Mouse (Mus musculus) effector memory CD4-positive, alpha-beta T cell, adult 5 months (primary cell): ENCODE results near the gene Gm11554. TPM values are rescaled to one million over a fixed set of nuclear protein-coding genes. Genes with fewer than 3 reads are reported as not detected.

Experiments used
- polyA plus RNA-seq: library from polyadenylated mRNA; unstranded; fragments of 100-300 nt; shearing (Covaris generic); gene quantifications from one replicate; pipeline ENCODE4 v1.2.1, GENCODE M21; 2017

Gene Gm11554
- not detected for polyA plus RNA-seq

DNA sequence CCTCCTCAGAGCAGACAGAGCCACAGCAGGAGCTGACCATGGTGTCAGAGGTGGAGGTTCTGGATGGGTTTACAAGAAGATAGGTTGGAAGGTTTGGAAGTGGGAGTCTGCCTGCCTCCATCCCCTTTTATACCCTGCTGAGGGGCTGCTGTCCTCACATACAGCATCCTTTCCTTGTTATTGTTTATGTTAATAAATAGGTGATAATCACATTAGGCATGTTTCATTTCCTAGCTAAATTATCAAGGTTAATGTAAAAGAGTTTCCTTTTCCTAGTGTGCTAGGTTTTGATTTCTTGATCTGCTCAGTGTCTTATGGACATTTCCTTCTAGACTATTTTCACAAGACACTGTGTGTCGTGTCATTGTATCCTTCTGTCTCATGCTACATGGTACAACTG, at the start of gene Gm11554:
Gene Gm11554 (minus strand): TSS at position 101 of the 400 bp plus-strand sequence.

DNA sequence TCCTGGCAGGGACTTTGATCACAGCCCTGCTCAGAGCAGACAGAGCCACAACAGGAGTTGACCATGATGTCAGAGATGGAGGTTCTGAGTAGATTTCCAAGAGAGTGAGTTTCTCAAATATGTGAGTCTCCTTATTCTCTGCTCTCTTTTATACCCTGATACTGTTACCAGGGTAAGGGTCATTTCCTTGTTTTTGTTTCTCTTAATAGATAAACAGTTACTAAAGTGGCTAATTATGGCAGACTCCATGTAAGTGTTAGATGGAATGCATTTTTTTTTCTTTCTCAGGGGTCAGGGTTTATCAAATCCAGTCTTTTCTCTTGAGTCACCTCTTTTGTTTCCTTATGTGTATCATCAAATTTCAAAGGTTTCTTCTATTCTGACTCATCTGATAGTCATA, 47.3 kb upstream of the Gm11554 start, which contains the start of gene Krtap4-16:
Gene Krtap4-16 (minus strand): TSS at position 101 of the 400 bp plus-strand sequence.

DNA sequence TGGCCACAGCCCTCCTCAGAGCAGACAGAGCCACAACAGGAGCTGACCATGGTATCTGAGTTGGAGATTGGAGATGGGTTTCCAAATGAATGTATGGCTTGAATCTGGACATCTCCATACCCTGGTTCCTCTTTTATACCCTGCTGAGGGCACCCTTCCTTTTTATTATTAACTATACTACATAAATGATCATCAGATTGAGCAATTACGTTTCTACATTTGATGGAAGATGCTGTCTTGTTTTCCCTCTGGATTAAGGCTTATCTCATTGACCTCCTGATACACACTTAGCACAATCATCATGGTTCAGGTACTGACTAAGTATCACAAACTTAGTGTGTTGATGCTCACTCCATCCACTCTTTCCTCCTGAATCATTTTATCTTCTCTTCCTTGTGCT, 33.7 kb upstream of the Gm11554 start, which contains the start of gene 2300003K06Rik:
Gene 2300003K06Rik (minus strand): TSS at position 101 of the 400 bp plus-strand sequence.

DNA sequence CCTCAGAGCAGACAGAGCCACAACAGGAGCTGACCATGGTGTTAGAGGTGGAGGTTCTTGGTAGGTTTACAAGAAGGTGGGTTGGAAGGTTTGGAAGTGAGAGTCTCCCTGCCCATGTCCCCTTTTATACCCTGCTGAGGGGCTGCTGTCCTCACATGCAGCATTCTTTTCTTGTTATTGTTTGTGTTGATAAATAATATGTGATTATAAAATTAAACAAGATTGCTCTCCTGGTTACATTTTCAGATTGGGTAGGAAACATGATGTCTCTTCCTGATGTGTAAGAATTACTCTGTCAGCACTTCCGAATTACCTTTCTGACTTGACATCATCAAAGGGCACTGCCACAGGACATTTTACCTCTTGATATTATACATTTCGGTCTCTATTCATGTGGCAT, 11.3 kb upstream of the Gm11554 start, which contains the start of gene Gm11564:
Gene Gm11564 (minus strand): TSS at position 101 of the 400 bp plus-strand sequence.

DNA sequence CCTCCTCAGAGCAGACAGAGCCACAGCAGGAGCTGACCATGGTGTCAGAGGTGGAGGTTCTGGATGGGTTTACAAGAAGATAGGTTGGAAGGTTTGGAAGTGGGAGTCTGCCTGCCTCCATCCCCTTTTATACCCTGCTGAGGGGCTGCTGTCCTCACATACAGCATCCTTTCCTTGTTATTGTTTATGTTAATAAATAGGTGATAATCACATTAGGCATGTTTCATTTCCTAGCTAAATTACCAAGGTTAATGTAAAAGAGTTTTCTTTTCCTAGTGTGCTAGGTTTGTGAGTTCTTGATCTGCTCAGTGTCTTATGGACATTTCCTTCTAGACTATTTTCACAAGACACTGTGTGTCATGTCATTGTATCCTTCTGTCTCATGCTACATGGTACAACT, 5.5 kb upstream of the Gm11554 start, which contains the start of gene Krtap4-13:
Gene Krtap4-13 (minus strand): TSS at position 101 of the 400 bp plus-strand sequence.

DNA sequence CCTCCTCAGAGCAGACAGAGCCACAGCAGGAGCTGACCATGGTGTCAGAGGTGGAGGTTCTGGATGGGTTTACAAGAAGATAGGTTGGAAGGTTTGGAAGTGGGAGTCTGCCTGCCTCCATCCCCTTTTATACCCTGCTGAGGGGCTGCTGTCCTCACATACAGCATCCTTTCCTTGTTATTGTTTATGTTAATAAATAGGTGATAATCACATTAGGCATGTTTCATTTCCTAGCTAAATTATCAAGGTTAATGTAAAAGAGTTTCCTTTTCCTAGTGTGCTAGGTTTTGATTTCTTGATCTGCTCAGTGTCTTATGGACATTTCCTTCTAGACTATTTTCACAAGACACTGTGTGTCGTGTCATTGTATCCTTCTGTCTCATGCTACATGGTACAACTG, 5.4 kb downstream of the Gm11554 start, which contains the start of gene Gm11569:
Gene Gm11569 (minus strand): TSS at position 101 of the 400 bp plus-strand sequence.

DNA sequence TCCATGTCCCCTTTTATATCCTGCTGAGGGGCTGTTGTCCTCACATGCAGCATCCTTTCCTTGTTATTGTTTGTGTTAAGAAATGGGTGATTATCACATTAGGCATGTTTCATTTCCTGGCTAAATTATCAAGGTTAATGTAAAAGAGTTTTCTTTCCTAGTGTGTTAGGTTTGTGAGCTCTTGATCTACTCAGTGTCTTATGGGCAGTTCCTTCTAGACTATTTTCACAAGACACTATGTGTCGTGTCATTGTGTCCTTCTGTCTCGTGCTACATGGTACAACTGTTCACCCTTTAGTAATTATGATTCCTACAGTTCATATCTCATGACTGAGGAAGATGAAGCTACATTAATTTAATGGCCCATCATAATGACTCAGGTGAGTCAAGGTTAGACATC, 10.9 kb downstream of the Gm11554 start, which contains the start of gene Gm11596:
Gene Gm11596 (minus strand): TSS at position 101 of the 400 bp plus-strand sequence.

DNA sequence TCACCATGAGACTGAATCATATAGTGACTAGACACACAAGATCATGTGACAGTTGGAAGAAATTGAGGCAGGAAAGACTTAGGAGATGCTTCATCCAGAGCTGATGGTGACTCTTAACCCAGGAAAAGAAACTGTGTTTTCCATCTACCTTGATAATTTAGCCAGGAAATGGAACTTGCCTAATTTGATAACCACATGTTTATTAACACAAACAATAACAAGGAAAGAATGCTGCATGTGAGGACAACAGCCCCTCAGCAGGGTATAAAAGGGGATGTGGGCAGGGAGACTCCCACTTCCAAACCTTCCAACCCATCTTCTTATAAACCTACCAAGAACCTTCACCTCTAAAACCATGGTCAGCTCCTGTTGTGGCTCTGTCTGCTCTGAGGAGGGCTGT, 19.3 kb downstream of the Gm11554 start, which contains the start of gene Krtap4-9:
Gene Krtap4-9 (plus strand): TSS at position 301 of the 400 bp plus-strand sequence.

DNA sequence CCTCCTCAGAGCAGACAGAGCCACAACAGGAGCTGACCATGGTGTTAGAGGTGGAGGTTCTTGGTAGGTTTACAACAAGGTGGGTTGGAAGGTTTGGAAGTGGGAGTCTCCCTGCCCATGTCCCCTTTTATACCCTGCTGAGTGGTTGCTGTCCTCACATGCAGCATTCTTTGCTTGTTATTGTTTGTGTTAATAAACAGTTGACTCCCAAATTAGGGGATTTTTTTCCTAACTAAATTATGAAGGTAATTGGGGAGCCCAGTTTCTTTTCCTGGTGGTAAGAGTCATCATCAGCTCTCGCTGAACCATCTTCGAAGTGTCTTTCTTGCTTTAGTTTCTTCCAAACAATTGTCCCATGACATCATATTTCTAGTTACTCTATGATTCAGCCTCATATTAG, 23.6 kb downstream of the Gm11554 start, which contains the start of gene Krtap4-8:
Gene Krtap4-8 (minus strand): TSS at position 101 of the 400 bp plus-strand sequence.

DNA sequence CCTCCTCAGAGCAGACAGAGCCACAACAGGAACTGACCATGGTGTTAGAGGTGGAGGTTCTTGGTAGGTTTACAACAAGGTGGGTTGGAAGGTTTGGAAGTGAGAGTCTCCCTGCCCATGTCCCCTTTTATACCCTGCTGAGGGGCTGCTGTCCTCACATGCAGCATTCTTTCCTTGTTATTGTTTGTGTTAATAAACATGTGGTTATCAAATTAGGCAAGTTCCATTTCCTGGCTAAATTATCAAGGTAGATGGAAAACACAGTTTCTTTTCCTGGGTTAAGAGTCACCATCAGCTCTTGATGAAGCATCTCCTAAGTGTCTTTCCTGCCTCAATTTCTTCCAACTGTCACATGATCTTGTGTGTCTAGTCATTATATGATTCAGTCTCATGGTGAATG, 31.4 kb downstream of the Gm11554 start, which contains the start of gene Gm11595:
Gene Gm11595 (minus strand): TSS at position 101 of the 400 bp plus-strand sequence.

Other genes with a start within 250 kb of the Gm11554 start
- not detected for gene Krtap3-2, start 247.6 kb downstream of the Gm11554 start, polyA plus RNA-seq
- gene Gm11939, start 245.0 kb downstream of the Gm11554 start, polyA plus RNA-seq: not detected
- gene Krtap3-1, start 237.8 kb downstream of the Gm11554 start, polyA plus RNA-seq: not detected
- gene Krtap1-5, start 223.4 kb downstream of the Gm11554 start, polyA plus RNA-seq: not detected
- gene Krtap1-4, start 220.8 kb downstream of the Gm11554 start, polyA plus RNA-seq: not detected
- gene Krtap1-3, start 213.1 kb downstream of the Gm11554 start, polyA plus RNA-seq: not detected
- gene Krtap9-3, start 206.3 kb downstream of the Gm11554 start, polyA plus RNA-seq: not detected
- not detected for gene Gm11938, start 201.1 kb downstream of the Gm11554 start, polyA plus RNA-seq
- gene Gm11937, start 194.3 kb downstream of the Gm11554 start, polyA plus RNA-seq: not detected
- not detected for gene Krtap2-4, start 189.6 kb downstream of the Gm11554 start, polyA plus RNA-seq
- gene Gm11562, start 184.0 kb downstream of the Gm11554 start, polyA plus RNA-seq: not detected
- gene Krtap4-1, start 176.2 kb downstream of the Gm11554 start, polyA plus RNA-seq: not detected
- not detected for gene Krtap4-2, start 169.4 kb downstream of the Gm11554 start, polyA plus RNA-seq
- not detected for gene Krtap4-7, start 160.4 kb downstream of the Gm11554 start, polyA plus RNA-seq
- gene Gm11555, start 154.2 kb downstream of the Gm11554 start, polyA plus RNA-seq: not detected
- not detected for gene Gm11563, start 145.5 kb downstream of the Gm11554 start, polyA plus RNA-seq
- not detected for gene Krtap4-6, start 138.5 kb downstream of the Gm11554 start, polyA plus RNA-seq
- not detected for gene Gm14190, start 113.7 kb downstream of the Gm11554 start, polyA plus RNA-seq
- gene Gm14180, start 70.2 kb downstream of the Gm11554 start, polyA plus RNA-seq: not detected
- not detected for gene Gm11595, start 31.5 kb downstream of the Gm11554 start, polyA plus RNA-seq
- gene Krtap4-8, start 23.7 kb downstream of the Gm11554 start, polyA plus RNA-seq: not detected
- not detected for gene Krtap4-9, start 19.2 kb downstream of the Gm11554 start, polyA plus RNA-seq
- not detected for gene Gm11596, start 11.0 kb downstream of the Gm11554 start, polyA plus RNA-seq
- not detected for gene Gm11569, start 5.5 kb downstream of the Gm11554 start, polyA plus RNA-seq
- gene Krtap4-13, start 5.4 kb upstream of the Gm11554 start, polyA plus RNA-seq: not detected
- gene Gm11564, start 11.2 kb upstream of the Gm11554 start, polyA plus RNA-seq: not detected
- gene 2300003K06Rik, start 33.6 kb upstream of the Gm11554 start, polyA plus RNA-seq: not detected
- gene Krtap4-16, start 47.2 kb upstream of the Gm11554 start, polyA plus RNA-seq: not detected
- gene Gm11568, start 53.5 kb upstream of the Gm11554 start, polyA plus RNA-seq: not detected
- gene Gm11559, start 60.0 kb upstream of the Gm11554 start, polyA plus RNA-seq: not detected
- not detected for gene Krtap9-1, start 68.9 kb upstream of the Gm11554 start, polyA plus RNA-seq
- not detected for gene Gm11567, start 74.7 kb upstream of the Gm11554 start, polyA plus RNA-seq
- gene Krtap31-1, start 103.5 kb upstream of the Gm11554 start, polyA plus RNA-seq: not detected
- not detected for gene Gm11565, start 110.3 kb upstream of the Gm11554 start, polyA plus RNA-seq
- gene Krtap31-2, start 131.8 kb upstream of the Gm11554 start, polyA plus RNA-seq: not detected
- not detected for gene Krtap9-5, start 144.0 kb upstream of the Gm11554 start, polyA plus RNA-seq
- not detected for gene Krtap29-1, start 174.6 kb upstream of the Gm11554 start, polyA plus RNA-seq
- not detected for gene Krtap16-1, start 182.2 kb upstream of the Gm11554 start, polyA plus RNA-seq
- gene Krtap17-1, start 189.5 kb upstream of the Gm11554 start, polyA plus RNA-seq: not detected
- gene Krt33a, start 211.8 kb upstream of the Gm11554 start, polyA plus RNA-seq: not detected
- gene Krt33b, start 225.4 kb upstream of the Gm11554 start, polyA plus RNA-seq: not detected
- not detected for gene Krt34, start 237.1 kb upstream of the Gm11554 start, polyA plus RNA-seq
- not detected for gene Krt31, start 246.1 kb upstream of the Gm11554 start, polyA plus RNA-seq